Mouse (Mus musculus): Measurements from ENCODE around the gene Sh3bp5.

GRCm38 (mm10) chr14:31440725-31441124, 4.8 kb upstream of the Sh3bp5 start:
- TF ChIP-seq EP300 (optimal IDR thresholded peaks at IDR 0.05): no peak
- TF ChIP-seq CTCF (IDR thresholded peaks at IDR 0.05; ENCODE audit: low read depth): no peak
